In genomic region chr2:128393401-128393800, GRCm38 (mm10) we compare ENCODE assay signal across 16 mouse cellular contexts.
DNase-seq lines count a peak whose midpoint lies in the region; ATAC-seq and TF ChIP-seq lines count a peak whose summit lies in the region.
"Had no signal": no experiment of that assay in that cellular context is flagged by ENCODE, and none has a peak within 500 bp of the region (broad histone marks: within the 10 kb centered on the region; RNA-seq: fewer than 3 reads in every experiment).

No protein-coding gene starts in this region.

- no peak for ATAC-seq in liver, embryonic 12.5 days
- ATAC-seq in common myeloid progenitor, adult 5-6 weeks (replicated peaks; ENCODE audit: low read depth, poor library complexity, severe bottlenecking), result 0 out of 2 replicates have a peak, but pooled peaks have one; percentile 10
- ATAC-seq: forebrain, embryonic 16.5 days; intestine, embryonic 15.5 days had no signal

- no peaks in the 10 kb centered on the region for H3K9me3 ChIP-seq in liver, embryonic 12.5 days (replicated peaks)
- no peaks in the 10 kb centered on the region for H3K9me3 ChIP-seq in megakaryocyte, embryonic 14.5 days
- H3K9me3 ChIP-seq: embryonic facial prominence, embryonic 15.5 days; intestine, embryonic 15.5 days had no signal

- H3K4me1 ChIP-seq in liver, embryonic 12.5 days, result peaks cover 4% of the 10 kb centered on the region; the same call in 1 of the 2 replicates
- H3K4me1 ChIP-seq in megakaryocyte, embryonic 14.5 days, result peaks cover 77% of the 10 kb centered on the region

- H3K9ac ChIP-seq in liver, embryonic 12.5 days, result no peak overlapping the region
- H3K9ac ChIP-seq: embryonic facial prominence, embryonic 15.5 days; intestine, embryonic 15.5 days had no signal

- no peaks in the 10 kb centered on the region for H3K36me3 ChIP-seq in liver, embryonic 12.5 days
- H3K36me3 ChIP-seq in megakaryocyte, embryonic 14.5 days (replicated peaks; ENCODE audit: low read length), result peaks cover 5% of the 10 kb centered on the region
- H3K36me3 ChIP-seq: embryonic facial prominence, embryonic 15.5 days; intestine, embryonic 15.5 days had no signal

- no peak for TF ChIP-seq CTCF in gastrocnemius, adult 2 months (IDR thresholded peaks at IDR 0.05)

- 39% methylated on average over 8 of the region's 8 CpGs for WGBS in liver, embryonic 12.5 days (ENCODE audit: insufficient replicate concordance)

- peak overlapping the region; percentile 46 for H3K4me3 ChIP-seq in gastrocnemius, adult 2 months
- H3K4me3 ChIP-seq in liver, embryonic 12.5 days, result no peak overlapping the region
- H3K4me3 ChIP-seq in megakaryocyte, embryonic 14.5 days (replicated peaks), result peak overlapping the region; percentile 79
- H3K4me3 ChIP-seq: embryonic facial prominence, embryonic 15.5 days; intestine, embryonic 15.5 days had no signal

- H3K4me2 ChIP-seq in liver, embryonic 12.5 days, result 0 out of 2 replicates have a peak overlapping the region, but pooled peaks have one; percentile 3
- H3K4me2 ChIP-seq: embryonic facial prominence, embryonic 15.5 days; intestine, embryonic 15.5 days had no signal

- intact Hi-C loops in gastrocnemius, adult 2 months (cut with DNase I), result loop anchor here (5.0 kb wide), 2 partner anchors 51 to 111 kb away; no protein-coding TSS in a partner anchor
- intact Hi-C loops in gastrocnemius, postnatal 14 days (cut with DNase I; ENCODE audit: low total_unique reads), result loop anchor here (10.0 kb wide), 1 partner anchor 149 kb away; no protein-coding TSS in a partner anchor

- H3K27ac ChIP-seq in gastrocnemius, adult 2 months, result peak overlapping the region; percentile 51
- no peak overlapping the region for H3K27ac ChIP-seq in liver, embryonic 12.5 days
- H3K27ac ChIP-seq: embryonic facial prominence, embryonic 15.5 days; intestine, embryonic 15.5 days had no signal

- H3K27me3 ChIP-seq in liver, embryonic 12.5 days (replicated peaks), result peaks cover 40% of the 10 kb centered on the region
- H3K27me3 ChIP-seq in megakaryocyte, embryonic 14.5 days (replicated peaks), result no peaks in the 10 kb centered on the region
- H3K27me3 ChIP-seq: intestine, embryonic 15.5 days had no signal

- no peak for DNase-seq in gastrocnemius, adult 2 months
- no peak for DNase-seq in gastrocnemius, postnatal 14 days
- no peak for DNase-seq in liver
- no peak for DNase-seq in cerebellum, adult 11 months
- DNase-seq in retina, postnatal 1 day, result no peak
- DNase-seq: cerebellum, adult 9-10 months; gastrocnemius, postnatal 36 days; kidney, postnatal 10 days; layer of hippocampus, adult 9-11 months; lung, adult 2 months had no signal
